Mouse (Mus musculus): ENCODE results near the gene Hoxa6. TPM values are rescaled to one million over a fixed set of nuclear protein-coding genes. Genes with fewer than 3 reads are reported as not detected.

Gene Hoxa6
- 0.62 TPM in 1 of 2 replicates, not detected in the other for polyA plus RNA-seq (2015; fragmentation: Nextera tagmentation; extraction: Ambion mirVana)

DNA sequence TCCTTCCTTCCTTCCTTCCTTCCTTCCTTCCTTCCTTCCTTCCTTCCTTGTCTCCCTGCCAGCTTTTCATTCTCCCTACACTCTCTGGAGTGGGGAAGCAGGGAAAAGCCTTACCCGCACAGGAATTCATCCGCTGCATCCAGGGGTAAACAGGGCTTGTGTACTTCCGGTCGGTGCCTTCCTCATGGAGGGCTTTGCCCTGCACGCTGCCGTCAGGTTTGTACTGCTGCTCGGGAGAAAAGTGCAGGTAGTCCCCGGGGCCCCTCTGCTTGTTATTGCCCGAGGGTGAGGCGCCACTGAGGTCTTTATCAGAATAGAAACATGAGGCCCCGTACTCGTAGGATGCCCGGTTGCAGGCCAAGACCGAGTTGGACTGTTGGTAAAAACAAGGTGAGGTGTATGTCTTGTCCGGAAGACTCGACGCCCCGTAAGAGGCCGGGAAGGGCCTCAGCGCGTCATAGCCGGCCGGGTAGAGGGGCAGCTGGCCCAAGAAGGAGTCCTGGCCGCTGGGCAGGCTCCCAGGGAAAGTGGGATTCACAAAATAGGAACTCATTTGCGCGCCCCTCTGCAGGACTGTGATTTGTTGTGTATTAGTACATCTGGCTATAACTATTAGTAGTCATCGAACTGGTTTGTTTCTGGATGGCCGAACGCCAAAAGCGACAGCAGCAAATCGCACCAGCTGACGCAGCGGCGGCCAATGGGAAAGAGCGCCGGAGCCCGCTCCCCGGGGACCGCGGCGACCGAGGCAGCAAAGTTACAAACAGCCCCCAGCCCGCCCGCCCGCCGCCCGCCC, at the start of gene Hoxa6:
TSS of gene Hoxa6 (minus strand) at position 651 of the 796 bp plus-strand sequence.

DNA sequence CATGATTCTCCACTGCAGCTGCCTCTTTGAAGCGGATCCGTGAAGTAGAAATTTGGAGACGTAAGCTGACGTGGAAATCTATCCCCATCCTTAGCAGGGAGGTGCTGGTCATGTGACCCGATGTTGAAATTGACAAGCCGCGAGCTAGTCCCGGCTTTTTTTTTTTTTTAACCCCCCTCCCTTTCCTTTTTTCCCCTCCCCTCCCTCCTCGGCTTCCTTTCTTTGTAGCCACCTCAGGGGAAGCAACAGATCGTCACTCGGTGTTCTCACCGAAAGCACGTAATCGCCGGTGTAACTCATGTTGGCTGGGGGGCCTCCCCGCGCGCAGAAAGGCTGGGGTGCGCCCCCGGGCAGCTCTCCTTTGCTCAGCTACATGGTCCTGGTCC, 37.2 kb upstream of the Hoxa6 start, which contains the start of gene Hoxa11:
TSS of gene Hoxa11 (minus strand) at position 54 of the 386 bp plus-strand sequence.

GRCm38 (mm10) chr6:52240389-52241000, 32.0 kb upstream of the Hoxa6 start, which contains the start of gene Hoxa10:
Hoxa10 (minus strand) TSS chr6:52240854.

DNA sequence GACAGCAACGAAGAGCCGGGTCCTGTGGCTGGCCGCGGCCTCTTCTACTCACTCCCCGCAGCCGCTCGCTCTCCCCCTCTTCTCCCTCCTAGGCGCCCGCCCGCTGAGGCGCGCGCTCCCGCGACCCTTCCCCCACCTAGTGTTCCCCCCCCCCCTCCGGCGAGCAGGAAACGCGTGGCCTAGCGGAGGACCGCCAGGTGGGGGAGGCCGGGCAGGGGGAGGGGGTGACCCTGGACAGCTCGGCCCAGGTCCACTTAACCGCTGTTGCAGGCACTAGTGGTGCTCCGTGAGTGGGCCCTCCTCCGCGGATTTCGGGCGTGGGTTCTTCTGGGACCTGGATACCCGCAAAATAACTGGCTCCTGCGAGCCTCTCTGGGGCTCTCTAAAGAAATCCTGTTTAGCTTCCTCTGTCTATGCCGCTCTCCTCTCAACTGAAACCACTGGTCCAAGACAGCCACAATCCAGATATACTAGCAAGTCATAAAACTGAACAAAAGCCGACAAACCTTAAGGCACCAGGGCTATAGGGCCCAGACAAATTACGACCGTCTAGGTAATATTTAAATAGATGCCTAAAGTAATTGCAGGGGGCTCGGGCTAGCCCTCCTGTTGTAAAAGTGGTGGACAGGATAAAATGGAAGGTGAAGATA, 22.1 kb upstream of the Hoxa6 start, which contains the start of gene Hoxa9:
TSS of gene Hoxa9 (minus strand) at position 574 of the 650 bp plus-strand sequence.

GRCm38 (mm10) chr6:52221337-52221992, 12.9 kb upstream of the Hoxa6 start, which contains the start of gene Hoxa7:
Hoxa7 (minus strand) TSS chr6:52221854.

DNA sequence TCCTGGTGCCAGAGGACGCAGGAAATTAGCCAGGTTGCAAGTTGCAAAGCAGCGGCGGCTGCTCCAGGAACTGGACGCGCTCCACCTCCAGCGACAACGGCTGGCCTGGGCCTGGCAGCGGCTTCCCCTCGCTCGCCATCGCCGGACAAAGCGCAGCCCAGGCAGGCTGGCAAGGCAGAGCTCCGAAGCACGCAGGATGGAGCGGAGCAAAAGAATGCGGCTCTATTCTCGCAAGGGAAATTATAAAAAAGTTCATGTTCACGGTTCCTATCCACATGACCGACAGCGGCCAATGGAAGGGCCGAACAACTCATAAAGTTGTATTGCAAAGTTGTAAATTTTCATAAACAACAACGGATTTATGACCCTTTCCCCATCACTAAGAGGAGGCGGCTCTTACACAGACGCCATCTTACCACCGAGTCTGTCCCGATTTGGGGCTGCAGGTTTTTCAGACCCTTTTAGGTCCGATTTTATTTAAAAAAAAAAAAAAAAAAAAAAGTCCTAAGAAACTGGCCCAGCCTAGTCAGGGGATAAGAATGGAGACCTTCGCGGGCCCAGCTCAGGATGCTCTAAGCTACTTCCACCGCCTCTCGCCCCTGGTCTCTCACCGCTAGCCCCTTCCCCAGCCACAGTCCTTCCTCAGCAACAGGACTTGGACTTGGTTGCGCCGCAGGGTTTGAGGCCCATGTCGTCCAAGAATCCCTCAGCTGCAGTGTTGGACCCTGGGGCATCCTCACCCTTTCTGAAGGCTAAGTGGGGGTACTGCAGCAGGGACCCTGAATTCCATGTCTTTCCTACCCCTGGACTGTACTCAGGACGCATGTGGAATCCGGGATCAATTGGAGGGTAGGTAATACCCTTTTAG, 4.8 kb upstream of the Hoxa6 start, which contains the start of the genes Hoxa3 and Gm28308:
TSS of gene Hoxa3 (minus strand) at position 218 of the 868 bp plus-strand sequence.
TSS of gene Gm28308 (minus strand) at position 221 of the 868 bp plus-strand sequence.

GRCm38 (mm10) chr6:52204050-52204752, 4.3 kb downstream of the Hoxa6 start, which contains the start of gene Hoxa5:
Hoxa5 (minus strand) TSS chr6:52204587.

DNA sequence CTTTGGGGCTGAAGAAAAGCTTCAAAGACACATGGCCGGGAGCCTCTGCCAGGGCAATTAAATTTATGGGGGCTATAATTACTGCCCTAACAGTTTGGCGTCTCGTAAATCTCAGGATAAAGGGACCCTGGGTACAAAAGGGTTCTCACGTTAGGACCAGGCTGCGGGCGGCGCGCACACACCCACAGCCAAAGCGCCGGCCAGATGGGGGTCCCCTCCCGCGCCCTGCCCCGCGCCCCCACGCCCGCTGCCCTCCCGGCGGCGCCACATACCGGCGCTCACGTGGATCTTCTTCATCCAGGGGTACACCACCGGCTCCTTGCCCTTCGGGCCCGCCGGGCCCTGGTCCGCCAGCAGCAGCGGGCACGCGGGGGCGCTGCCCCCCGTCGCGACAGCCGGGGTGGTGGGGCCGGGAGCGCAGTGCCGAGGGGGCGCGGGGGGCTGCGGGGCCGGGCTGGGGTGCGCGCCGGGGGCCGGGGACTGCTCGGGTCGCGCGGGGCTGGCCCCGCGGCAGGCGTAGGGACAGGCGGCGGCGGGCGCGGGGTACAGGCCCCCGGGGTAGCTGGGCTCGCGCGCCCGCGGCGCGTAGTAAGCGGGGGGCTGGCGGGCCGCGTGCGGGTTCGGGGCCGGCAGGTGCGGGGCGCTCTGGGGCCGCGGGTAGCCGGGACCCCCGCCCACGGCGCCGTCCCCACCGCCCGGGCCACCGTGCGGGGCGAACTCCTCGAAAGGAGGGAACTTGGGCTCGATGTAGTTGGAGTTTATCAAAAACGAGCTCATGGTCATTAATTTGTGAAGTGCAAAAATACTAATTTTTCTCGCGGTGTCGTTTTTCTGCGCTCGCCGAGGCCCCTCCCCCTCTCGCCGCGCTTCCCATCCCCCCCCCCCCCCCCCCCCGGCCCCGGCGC, 17.4 kb downstream of the Hoxa6 start, which contains the start of gene Hoxa4:
TSS of gene Hoxa4 (minus strand) at position 848 of the 905 bp plus-strand sequence.

GRCm38 (mm10) chr6:52177061-52177735, 31.3 kb downstream of the Hoxa6 start, which contains the start of gene 5730596B20Rik:
5730596B20Rik (plus strand) TSS chr6:52177498.

DNA sequence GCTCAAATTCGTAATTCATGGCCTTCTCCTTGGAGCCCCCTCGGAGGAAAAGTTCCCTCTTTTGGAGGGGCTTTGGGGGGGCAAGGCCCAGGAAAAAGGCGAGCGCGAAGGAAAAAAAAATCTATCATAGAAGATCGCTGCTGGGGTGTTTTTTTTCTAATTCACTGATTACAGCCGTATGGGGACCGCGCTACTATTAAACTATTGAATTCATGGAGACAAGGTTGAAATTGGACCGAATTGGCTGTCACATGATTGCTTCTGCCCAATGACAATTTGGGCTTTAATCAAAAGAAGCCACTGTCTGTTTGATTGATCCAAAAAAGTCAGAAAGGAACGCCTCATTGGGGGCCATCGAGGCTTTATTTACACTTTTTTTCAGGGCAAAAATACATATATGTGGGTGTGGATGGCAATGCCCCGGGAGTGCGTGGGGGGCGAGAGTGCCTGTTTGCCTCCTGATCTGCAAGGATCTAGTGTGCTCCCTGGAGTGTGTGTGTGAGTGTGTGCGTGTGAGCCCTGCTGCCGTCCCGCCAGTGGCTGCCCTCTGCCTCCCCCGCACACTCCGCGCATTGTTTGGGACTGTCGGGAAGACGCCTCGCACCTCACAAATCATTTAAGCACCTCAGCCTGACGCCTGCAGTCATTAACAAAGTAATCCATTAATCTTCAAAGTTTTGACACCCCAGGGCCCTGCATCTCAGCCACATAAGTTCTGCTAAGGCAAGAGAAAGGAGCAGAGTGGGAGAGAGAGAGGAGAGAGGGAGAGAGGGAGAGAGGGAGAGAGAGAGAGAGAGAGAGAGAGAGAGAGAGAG, 43.7 kb downstream of the Hoxa6 start, which contains the start of gene Hoxa2:
TSS of gene Hoxa2 (minus strand) at position 206 of the 815 bp plus-strand sequence.

DNA sequence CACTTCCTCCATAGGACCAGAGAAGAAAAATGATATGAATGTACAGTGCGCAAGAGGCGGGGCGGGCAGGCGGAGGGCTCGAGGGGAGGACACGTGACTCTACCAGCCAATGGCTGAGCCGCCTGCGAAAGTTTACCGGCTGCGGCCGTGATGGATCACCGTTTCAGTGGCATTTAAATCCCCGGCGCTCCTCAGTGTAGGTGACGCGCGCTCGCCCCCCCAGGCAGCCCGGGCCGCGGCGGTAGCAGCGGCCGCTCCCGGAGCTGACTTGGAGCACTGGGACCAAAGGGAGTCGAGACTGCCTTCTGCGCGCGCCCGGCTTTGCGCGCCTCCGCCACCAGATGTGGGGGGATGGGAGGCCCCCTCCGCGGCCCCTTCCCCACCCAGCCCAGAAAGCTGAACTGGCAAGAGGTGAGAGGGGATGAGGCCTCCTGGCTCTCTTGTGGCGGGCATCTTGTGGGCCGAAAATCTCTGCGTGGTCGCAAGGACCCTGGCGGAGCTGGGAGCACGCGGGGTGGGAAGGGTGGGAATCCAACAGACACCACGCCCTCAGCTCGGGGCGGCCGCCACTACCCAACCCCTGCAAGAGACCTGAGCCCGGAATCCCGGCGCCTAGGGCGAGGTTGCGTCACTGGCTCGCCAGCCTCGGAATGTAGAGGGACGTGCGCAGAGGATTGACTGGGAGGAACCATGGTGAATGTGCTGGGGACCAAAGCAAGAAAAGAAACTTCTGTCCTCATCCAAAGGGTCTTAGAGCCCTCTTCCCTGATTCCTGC, 50.1 kb downstream of the Hoxa6 start, which contains the start of gene Hoxa1:
TSS of gene Hoxa1 (minus strand) at position 42 of the 776 bp plus-strand sequence.

MicroRNAs encoded within 50 kb of the gene (microRNA counts, 519-probe panel; counts per million panel counts)
- 4,559 counts per million, percentile 85 among the panel's probes with 10 or more counts for microRNA mmu-miR-196b

Small RNAs within 50 kb of the gene (microRNA-seq; reads per million reads assigned to microRNA genes)
- gene Mir196b = 15,251 reads per million, percentile 96 among the genes with 10 or more reads in this experiment

Other genes starting within 250 kb of the Hoxa6 start
- gene Skap2, start 196.2 kb downstream of the Hoxa6 start, polyA plus RNA-seq (2015; fragmentation: Nextera tagmentation; extraction: Ambion mirVana) = 18.7 and 25.6 TPM in 2 replicates
- gene Hoxa1, start 50.4 kb downstream of the Hoxa6 start, polyA plus RNA-seq (2015; fragmentation: Nextera tagmentation; extraction: Ambion mirVana) = 0.11 and 0.60 TPM in 2 replicates
- gene Hoxa2, start 43.9 kb downstream of the Hoxa6 start, polyA plus RNA-seq (2015; fragmentation: Nextera tagmentation; extraction: Ambion mirVana) = 0.30 and 0.31 TPM in 2 replicates
- gene 5730596B20Rik, start 31.2 kb downstream of the Hoxa6 start, polyA plus RNA-seq (2015; fragmentation: Nextera tagmentation; extraction: Ambion mirVana) = 0.08 and 0.13 TPM in 2 replicates
- 0.10 and 0.16 TPM in 2 replicates for gene Hoxa4, start 17.0 kb downstream of the Hoxa6 start, polyA plus RNA-seq (2015; fragmentation: Nextera tagmentation; extraction: Ambion mirVana)
- gene Hoxa5, start 4.1 kb downstream of the Hoxa6 start, polyA plus RNA-seq (2015; fragmentation: Nextera tagmentation; extraction: Ambion mirVana) = 0.40 and 0.49 TPM in 2 replicates
- 0.46 and 0.83 TPM in 2 replicates for gene Hoxa3, start 4.6 kb upstream of the Hoxa6 start, polyA plus RNA-seq (2015; fragmentation: Nextera tagmentation; extraction: Ambion mirVana)
- not detected in 2 replicates for gene Gm28308, start 4.6 kb upstream of the Hoxa6 start, polyA plus RNA-seq (2015; fragmentation: Nextera tagmentation; extraction: Ambion mirVana)
- 9.8 and 10.9 TPM in 2 replicates for gene Hoxa7, start 13.1 kb upstream of the Hoxa6 start, polyA plus RNA-seq (2015; fragmentation: Nextera tagmentation; extraction: Ambion mirVana)
- gene Hoxa9, start 22.4 kb upstream of the Hoxa6 start, polyA plus RNA-seq (2015; fragmentation: Nextera tagmentation; extraction: Ambion mirVana) = 15.0 and 17.9 TPM in 2 replicates
- gene Hoxa10, start 32.1 kb upstream of the Hoxa6 start, polyA plus RNA-seq (2015; fragmentation: Nextera tagmentation; extraction: Ambion mirVana) = 79.0 and 103 TPM in 2 replicates
- 17.8 and 21.0 TPM in 2 replicates for gene Hoxa11, start 37.1 kb upstream of the Hoxa6 start, polyA plus RNA-seq (2015; fragmentation: Nextera tagmentation; extraction: Ambion mirVana)
- gene Hoxa13, start 52.2 kb upstream of the Hoxa6 start, polyA plus RNA-seq (2015; fragmentation: Nextera tagmentation; extraction: Ambion mirVana) = 10.5 and 11.7 TPM in 2 replicates
- 1.5 and 2.1 TPM in 2 replicates for gene Evx1, start 104.8 kb upstream of the Hoxa6 start, polyA plus RNA-seq (2015; fragmentation: Nextera tagmentation; extraction: Ambion mirVana)